Mouse (Mus musculus) thymus, postnatal 10 days (tissue): Measurements from ENCODE around the gene Spef1.

Source experiments
- DNase-seq, 2 experiments: peaks; one replicate each; pipeline ENCODE4 v3.0.0; 2021; ENCODE audit warnings: low spot score in 2 of 2

Gene Spef1

GRCm38 (mm10) chr2:131125157-131125963 lies 61.7 kb downstream of the Spef1 start:
- DNase-seq = no peak

- DNase-seq = no peak
Observed at GRCm38 (mm10) chr2:131124166-131124565, 62.9 kb downstream of the Spef1 start.
